Mouse (Mus musculus) intestine, embryonic 16.5 days (tissue): ENCODE results near the gene Ntm. TPM values are rescaled to one million over a fixed set of nuclear protein-coding genes. Genes with fewer than 3 reads are reported as not detected.

Source experiments
- ATAC-seq: fragments of 200-750 bp; cut with Nextera tagmentation; 2 replicates; pipeline ENCODE4 v1.8.0; 2017; ENCODE audit warnings: moderate TSS enrichment, moderate library complexity
- H3K27ac ChIP-seq: fragments of 300-500 bp; sonication (generic); 2 replicates; pipeline ENCODE4 v1.5.1; 2014; ENCODE audit warnings: mild to moderate bottlenecking, low read length
- H3K27me3 ChIP-seq: fragments of 300-500 bp; sonication (generic); replicated peaks from 2 replicates; pipeline ENCODE4 v1.6.1; 2014; ENCODE audit warnings: low read length, control low read depth, mixed read lengths; ENCODE audit not compliant: control insufficient read depth, insufficient read depth
- H3K36me3 ChIP-seq: fragments of 300-500 bp; sonication (generic); 2 replicates; pipeline ENCODE4 v1.6.1; 2014; ENCODE audit warnings: low read length, control low read depth; ENCODE audit not compliant: control insufficient read depth, insufficient read depth
- H3K4me1 ChIP-seq: fragments of 300-500 bp; sonication (generic); 2 replicates; pipeline ENCODE4 v1.6.1; 2014; ENCODE audit warnings: low read length, control low read depth, mixed read lengths; ENCODE audit not compliant: control insufficient read depth, insufficient read depth
- H3K4me2 ChIP-seq: fragments of 300-500 bp; sonication (generic); 2 replicates; pipeline ENCODE4 v1.6.1; 2014; ENCODE audit warnings: low read depth, low read length, control low read depth
- H3K4me3 ChIP-seq: fragments of 300-500 bp; sonication (generic); 2 replicates; pipeline ENCODE4 v1.5.1; 2014; ENCODE audit warnings: mild to moderate bottlenecking, low read length
- H3K9ac ChIP-seq: fragments of 300-500 bp; sonication (generic); 2 replicates; pipeline ENCODE4 v1.6.1; 2014; ENCODE audit warnings: low read depth, low read length
- H3K9me3 ChIP-seq: fragments of 300-500 bp; sonication (generic); 2 replicates; pipeline ENCODE4 v1.6.1; 2016; ENCODE audit warnings: low read length, control low read depth; ENCODE audit not compliant: control insufficient read depth
- WGBS: fragments of 180-500 bp; shearing (Covaris S2); extraction: QIAGEN DNeasy Blood & Tissue Kit; methylation state at CpG from one replicate; pipeline ENCODE4 v1.1.7; 2014; 5-methylcytosine and 5-hydroxymethylcytosine counted together
- polyA plus RNA-seq: library from polyadenylated mRNA; unstranded; fragments of >200 nt; fragmentation: Nextera tagmentation; extraction: Ambion mirVana; gene quantifications from 2 replicates; pipeline ENCODE4 v1.2.1, GENCODE M21; 2015

Gene Ntm
- polyA plus RNA-seq, 1 experiment from 2014 or later, result 5.5 TPM

DNA sequence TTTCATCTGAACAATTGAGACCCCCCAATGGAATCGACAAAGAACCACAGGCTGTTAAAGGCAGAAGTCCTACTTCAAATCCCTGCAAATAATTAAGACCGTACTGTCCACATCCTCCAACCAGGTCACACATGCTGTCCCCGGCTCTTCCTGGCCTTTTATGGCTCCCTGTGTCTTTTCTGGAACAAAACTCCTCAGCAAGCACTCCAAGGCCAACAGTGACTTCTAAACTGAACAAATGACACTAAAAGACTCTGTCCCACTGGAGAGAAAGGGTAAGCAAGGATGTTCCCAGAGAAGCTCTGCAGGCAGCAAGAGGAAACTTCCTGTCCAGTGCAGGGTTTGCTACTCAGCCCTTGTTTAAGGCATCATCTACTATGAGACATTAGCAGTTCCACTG lies 532.8 kb downstream of the Ntm start:
- Histone ChIP-seq H3K27ac (no peak overlapping the region), H3K36me3 (no peaks in the 10 kb centered on the region), H3K4me1 (0 out of 2 replicates have a peak, but pooled peaks cover 8% of the 10 kb centered on the region), H3K4me3 (no peak overlapping the region), H3K27me3 (no peaks in the 10 kb centered on the region), H3K9ac (no peak overlapping the region), H3K4me2 (no peak overlapping the region), H3K9me3 (no peaks in the 10 kb centered on the region)
- 84% methylated on average over 3 of the region's 3 CpGs for WGBS
- ATAC-seq, result no peak

DNA sequence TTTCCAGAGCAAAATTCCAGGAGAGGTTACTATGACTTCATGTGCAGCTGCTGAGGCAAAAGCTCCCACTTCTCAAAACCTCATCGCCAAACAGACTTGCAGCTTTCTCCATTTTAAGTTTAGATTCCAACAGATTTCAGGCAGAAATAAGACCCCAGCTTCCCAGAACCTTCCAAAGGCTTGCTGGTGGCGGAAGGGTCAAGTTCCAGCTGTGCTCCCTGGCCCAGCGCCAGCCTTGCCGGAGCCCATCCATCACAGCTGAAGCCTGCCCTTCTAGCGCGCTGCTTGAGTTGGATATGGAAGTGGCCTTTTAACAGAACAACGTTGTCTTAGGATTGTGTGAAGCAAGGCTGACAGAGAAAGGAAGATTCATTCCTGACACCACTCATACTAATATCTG lies 534.6 kb downstream of the Ntm start:
- H3K4me2 ChIP-seq, result no peak overlapping the region
- no peak overlapping the region for H3K4me3 ChIP-seq
- 21% methylated on average over 7 of the region's 7 CpGs for WGBS
- no peak overlapping the region for H3K27ac ChIP-seq
- H3K36me3 ChIP-seq, result no peaks in the 10 kb centered on the region
- ATAC-seq, result no peak
- H3K9me3 ChIP-seq, result no peaks in the 10 kb centered on the region
- H3K27me3 ChIP-seq, result no peaks in the 10 kb centered on the region
- 0 out of 2 replicates have a peak, but pooled peaks cover 3% of the 10 kb centered on the region for H3K4me1 ChIP-seq
- no peak overlapping the region for H3K9ac ChIP-seq

DNA sequence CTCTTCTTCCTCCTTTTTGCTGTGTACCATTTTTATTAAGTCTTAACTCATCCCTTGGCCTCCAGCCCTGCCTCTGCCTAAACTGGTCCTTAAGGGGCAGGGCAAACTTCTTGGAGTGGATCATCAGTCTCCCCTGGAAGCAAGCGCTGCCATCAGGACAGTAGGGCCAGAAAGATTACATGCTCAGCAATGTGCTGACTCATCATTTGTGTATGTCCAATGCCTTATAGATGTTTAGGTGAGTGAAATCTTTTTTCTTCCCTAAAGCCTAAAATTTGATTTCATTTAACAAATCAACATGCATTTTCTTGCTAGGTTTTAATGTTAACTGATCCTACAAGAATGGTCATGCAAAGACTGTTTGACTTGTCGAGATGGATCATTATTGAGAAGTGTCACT lies 536.7 kb downstream of the Ntm start:
- no peaks in the 10 kb centered on the region for H3K36me3 ChIP-seq
- H3K9me3 ChIP-seq, result no peaks in the 10 kb centered on the region
- H3K27me3 ChIP-seq, result no peaks in the 10 kb centered on the region
- no peak overlapping the region for H3K27ac ChIP-seq
- 0 out of 2 replicates have a peak, but pooled peaks cover 3% of the 10 kb centered on the region for H3K4me1 ChIP-seq
- H3K4me2 ChIP-seq, result no peak overlapping the region
- 85% methylated on average over 2 of the region's 2 CpGs for WGBS
- ATAC-seq, result no peak
- no peak overlapping the region for H3K9ac ChIP-seq
- H3K4me3 ChIP-seq, result no peak overlapping the region

DNA sequence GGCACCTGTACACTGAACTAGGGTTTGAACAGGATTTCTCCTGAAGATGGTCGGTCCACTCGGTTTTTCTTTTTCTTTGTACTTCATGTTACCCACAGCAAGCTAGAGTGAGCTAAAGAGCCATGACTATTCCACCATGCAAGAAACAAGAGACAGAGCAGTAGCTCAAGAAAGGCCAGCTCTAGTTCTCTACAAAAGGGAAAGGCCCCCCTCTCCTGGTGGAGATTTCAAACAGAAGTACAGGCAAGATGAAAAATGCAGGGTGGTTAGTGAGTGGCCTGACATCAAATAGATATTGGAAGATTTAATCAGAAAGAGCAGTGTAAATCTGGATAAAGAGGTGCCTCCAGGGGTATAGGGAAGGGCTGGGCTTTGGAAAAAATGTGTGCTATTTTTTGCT lies 547.4 kb downstream of the Ntm start:
- no peaks in the 10 kb centered on the region for H3K4me1 ChIP-seq
- 82% methylated on average over 2 of the region's 2 CpGs for WGBS
- no peaks in the 10 kb centered on the region for H3K9me3 ChIP-seq
- no peak overlapping the region for H3K4me2 ChIP-seq
- H3K27me3 ChIP-seq, result peaks cover 23% of the 10 kb centered on the region
- no peak overlapping the region for H3K27ac ChIP-seq
- no peak overlapping the region for H3K9ac ChIP-seq
- ATAC-seq, result no peak
- H3K4me3 ChIP-seq, result no peak overlapping the region
- no peaks in the 10 kb centered on the region for H3K36me3 ChIP-seq

DNA sequence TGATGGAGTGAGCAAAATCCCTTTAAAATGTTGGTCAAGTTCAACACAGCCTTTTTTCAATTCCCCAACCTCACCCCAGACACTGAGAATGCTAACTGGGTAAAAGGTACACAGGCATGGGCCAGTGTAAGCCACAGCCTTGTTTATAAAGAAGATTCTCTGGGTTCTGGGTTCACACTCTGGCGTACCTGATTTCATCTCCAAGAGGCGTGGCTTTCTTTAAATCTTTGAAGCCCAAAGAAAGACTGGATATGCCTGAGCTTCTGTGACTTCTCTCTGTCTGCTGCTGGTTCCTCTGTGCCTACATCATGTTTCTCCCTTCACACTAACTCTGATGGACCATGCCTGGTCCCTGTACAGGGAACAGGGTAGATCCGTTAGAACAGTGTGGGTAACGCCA lies 549.8 kb downstream of the Ntm start:
- Histone ChIP-seq H3K36me3 (no peaks in the 10 kb centered on the region), H3K27ac (no peak overlapping the region), H3K9me3 (no peaks in the 10 kb centered on the region), H3K4me2 (no peak overlapping the region), H3K4me1 (no peaks in the 10 kb centered on the region), H3K9ac (no peak overlapping the region), H3K4me3 (no peak overlapping the region), H3K27me3 (peaks cover 25% of the 10 kb centered on the region)
- 76% methylated on average over 4 of the region's 4 CpGs for WGBS
- no peak for ATAC-seq

DNA sequence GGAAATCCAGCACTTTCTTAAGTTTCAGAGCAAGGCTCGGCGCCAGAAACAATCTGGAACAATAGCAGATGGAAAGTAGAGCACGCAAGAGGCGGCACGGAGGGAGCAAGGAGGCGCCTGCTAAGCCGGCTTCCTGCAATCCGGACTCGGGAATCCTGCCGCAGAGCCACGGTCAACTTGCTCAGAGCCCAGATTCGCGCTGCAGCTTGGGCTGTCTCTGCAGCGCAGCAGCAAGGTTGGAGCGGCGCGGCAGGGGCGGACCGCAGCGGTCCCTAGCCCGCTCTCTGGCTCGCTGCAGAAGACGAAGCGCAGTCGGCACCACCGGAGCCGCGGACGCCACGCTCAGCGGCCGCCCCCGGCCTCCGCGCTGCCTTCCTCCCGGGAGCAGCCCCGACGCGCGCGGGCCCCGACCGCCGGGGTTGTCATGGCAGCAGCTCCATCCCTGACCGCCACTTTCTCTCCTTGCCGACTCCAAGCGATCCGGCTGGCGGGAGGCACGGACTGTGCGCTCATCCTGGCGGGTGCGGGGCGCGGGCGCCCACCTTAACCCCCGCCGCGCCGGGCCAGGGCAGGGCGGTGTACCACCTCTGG lies 550.7 kb downstream of the Ntm start:
- Histone ChIP-seq H3K4me3 (peak overlapping the region; percentile 56), H3K9ac (peak overlapping the region; percentile 52), H3K4me2 (peak overlapping the region; percentile 94), H3K9me3 (no peaks in the 10 kb centered on the region), H3K4me1 (no peaks in the 10 kb centered on the region), H3K27me3 (peaks cover 25% of the 10 kb centered on the region), H3K27ac (no peak overlapping the region), H3K36me3 (no peaks in the 10 kb centered on the region)
- WGBS, result under 1% methylated on average over 61 of the region's 61 CpGs
- ATAC-seq, result peak; percentile 72

DNA sequence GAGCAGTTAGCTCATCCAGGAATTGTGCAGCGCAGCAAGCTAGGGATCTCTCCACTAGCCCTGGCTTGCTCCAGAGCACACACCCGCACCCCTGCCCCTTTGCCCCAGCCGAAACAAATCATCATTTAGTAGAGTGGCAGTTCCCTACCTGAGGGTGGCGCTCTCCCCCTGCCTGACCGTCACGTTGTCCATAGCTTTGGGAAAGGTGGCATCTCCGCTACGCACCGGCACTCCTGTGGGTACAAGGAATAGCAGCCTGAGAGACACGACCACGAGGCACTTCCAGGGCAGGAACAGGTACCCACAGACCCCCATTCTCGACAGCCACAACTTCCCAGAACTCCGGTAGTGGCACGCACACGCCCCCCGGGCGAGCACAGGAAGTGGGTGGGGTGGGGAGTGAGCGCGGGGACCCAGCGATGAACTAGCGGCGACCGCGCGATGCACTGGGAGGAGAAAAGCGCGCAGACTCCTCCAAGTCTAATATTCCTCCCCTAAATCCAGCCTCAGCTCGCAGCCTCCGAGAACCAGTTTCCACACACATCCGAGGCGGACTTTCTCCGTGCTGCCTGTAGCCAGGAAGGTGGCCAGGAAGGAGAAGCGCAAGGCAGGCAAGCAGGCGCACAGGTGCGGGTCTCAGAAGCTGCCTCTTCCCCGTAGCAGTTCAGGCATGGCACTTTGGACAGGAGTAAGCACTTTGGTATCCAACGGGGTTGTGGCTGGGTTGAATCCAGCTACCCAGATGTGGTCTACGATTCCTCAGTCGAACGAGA lies 551.3 kb downstream of the Ntm start:
- no peak overlapping the region for H3K27ac ChIP-seq
- H3K4me3 ChIP-seq, result peak overlapping the region; percentile 56
- H3K9ac ChIP-seq, result peak overlapping the region; percentile 52
- H3K4me2 ChIP-seq, result peak overlapping the region; percentile 94
- peak; percentile 64 for ATAC-seq
- H3K36me3 ChIP-seq, result no peaks in the 10 kb centered on the region
- WGBS, result under 1% methylated on average over 40 of the region's 40 CpGs
- peaks cover 25% of the 10 kb centered on the region for H3K27me3 ChIP-seq
- no peaks in the 10 kb centered on the region for H3K9me3 ChIP-seq
- no peaks in the 10 kb centered on the region for H3K4me1 ChIP-seq

DNA sequence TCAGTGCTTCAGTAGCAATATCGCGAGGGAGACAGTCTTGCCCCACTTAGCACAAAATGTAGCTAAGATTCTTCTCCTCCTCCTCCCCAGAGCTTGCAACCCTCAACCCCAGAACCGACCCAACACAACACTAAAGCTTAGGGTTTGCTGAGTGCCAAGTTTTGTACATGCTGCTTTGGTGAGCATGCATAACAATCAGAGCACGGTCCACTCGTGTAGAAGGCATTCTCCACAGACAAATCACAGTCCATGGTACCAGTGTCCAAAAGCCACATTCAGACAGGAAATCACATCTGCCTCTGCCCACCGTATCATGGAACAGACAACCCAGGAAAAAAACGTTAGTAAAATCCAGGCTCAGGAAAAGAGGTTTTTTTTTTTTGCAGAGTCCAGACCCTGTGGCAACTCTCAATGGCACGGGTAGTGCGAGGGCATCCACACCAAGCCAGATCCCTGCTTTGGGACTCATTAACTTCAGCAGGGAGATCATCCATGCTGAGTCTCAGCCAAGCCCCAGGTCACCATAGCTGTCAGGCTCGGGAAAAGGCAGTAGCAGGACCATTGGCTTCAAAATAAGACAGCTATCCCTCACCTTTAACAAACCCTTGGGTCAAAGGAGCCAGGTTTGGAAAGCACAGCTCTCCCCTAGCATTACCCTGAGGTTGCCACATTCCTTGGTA lies 552.1 kb downstream of the Ntm start:
- Histone ChIP-seq H3K27me3 (peaks cover 25% of the 10 kb centered on the region), H3K4me2 (peak overlapping the region; percentile 94), H3K27ac (no peak overlapping the region), H3K4me3 (peak overlapping the region; percentile 56), H3K9ac (no peak overlapping the region), H3K9me3 (no peaks in the 10 kb centered on the region), H3K36me3 (no peaks in the 10 kb centered on the region), H3K4me1 (no peaks in the 10 kb centered on the region)
- no peak for ATAC-seq
- WGBS, result 47% methylated on average over 10 of the region's 10 CpGs

DNA sequence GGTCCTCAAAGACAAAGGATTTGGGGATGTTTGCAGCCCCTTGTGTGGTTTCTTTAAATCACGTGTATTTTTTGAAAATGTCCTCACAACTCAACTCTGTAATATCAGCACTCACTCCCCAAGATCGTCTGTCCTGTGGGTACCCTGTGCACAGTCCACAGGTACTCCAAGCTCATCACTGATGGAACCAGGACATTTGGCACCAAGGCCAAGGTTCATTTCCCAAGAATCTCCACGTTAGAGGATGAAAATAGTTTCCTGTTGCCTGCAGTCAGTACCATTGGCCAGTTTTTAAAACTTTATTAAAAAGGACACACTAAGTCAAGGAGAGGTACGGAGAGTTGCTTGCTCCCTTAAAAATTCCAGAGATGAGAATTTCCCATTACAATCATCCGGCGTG lies 552.7 kb downstream of the Ntm start:
- H3K4me2 ChIP-seq, result no peak overlapping the region
- no peak overlapping the region for H3K4me3 ChIP-seq
- H3K4me1 ChIP-seq, result no peaks in the 10 kb centered on the region
- ATAC-seq, result no peak
- peaks cover 25% of the 10 kb centered on the region for H3K27me3 ChIP-seq
- no peak overlapping the region for H3K27ac ChIP-seq
- no peaks in the 10 kb centered on the region for H3K9me3 ChIP-seq
- WGBS, result 73% methylated on average over 6 of the region's 6 CpGs
- H3K36me3 ChIP-seq, result no peaks in the 10 kb centered on the region
- no peak overlapping the region for H3K9ac ChIP-seq
